Mouse (Mus musculus) gonadal fat pad, adult 2 months (tissue): ENCODE measurements at regions not wholly inside any gene's neighbourhood (a gene's known extent, or its start where the extent isn't known, plus 50 kb on each side); places are given as distances from the start of the nearest gene placed in this dataset.

Experiments
- DNase-seq: peaks from one replicate; pipeline ENCODE4 v3.0.0-alpha.2; 2012; ENCODE audit warnings: low read depth

DNA sequence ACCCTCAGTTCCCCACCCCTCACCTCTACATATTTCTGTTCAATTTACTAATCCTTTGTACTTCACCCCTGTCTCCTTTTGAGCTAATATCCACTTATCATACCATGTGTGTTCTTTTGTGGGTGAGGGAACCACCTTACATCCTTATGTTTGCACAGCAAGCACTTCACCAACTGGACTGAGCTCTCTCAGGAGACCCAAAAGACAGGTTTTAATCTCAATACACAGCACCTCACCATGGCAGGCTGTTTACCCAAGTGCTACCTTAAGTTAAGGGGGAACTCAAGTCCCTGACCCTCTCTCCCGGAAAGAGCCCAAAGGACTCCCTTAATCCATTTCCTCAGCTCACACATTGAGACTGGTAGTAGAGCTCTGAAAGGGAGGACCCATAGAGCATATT, 62.3 kb upstream of the Agr3 start:
- DNase-seq: no peak

DNA sequence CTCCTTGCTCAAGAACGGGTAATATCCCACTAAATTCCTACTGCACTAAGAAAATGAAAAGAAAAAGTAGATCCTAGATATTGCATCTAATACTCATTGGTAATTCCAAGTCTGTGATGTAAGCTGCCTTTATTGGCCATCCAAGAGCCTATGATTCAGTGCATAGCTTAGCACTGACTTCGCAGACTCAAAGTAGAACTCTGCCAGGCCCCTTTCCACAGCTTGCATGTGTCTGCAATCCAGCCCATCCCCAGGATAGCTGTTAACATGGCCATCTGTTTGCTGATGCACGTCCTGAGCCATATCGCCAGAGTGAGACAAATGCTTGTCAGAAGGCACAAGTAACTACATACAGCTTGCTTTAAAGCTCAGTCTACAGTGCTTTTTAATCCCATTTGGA, 72.3 kb upstream of the Agr3 start:
- no peak for DNase-seq

DNA sequence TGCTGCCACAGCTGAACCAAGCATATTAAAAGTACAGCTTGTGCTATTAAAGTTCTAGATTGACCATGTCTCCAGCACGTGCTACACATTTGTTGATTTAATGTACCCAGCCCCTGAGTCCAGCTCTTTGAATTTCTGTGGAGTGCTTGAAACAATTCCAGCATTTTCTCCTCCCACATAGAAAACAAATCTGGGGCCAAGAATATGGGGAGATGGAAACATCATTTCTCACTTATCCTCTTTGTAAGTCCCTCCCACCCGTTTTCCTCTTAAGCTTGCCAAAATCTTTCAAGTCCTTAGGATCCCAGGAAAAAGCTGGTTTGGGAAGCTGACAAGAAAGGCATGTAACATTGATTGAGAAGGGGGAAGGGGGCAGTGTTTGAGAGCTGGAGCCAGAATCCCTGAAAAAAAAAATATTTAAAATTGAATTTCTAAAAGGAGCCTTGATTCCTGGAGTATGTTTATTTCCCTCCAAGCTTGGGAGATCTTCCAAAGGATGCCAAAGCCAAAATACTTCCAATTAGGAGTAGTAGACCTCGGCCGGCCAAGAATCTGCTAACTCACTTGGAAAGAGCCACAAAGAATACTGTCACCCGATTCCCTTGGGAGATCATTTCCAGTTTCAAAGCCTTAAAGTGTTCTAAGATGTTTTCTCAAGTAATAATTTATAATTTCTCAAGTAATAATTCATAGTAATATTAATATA, 78.4 kb upstream of the Agr3 start:
- no peak for DNase-seq

- DNase-seq: no peak
These were observed 88.5 kb upstream of the Agr3 start for GRCm38 (mm10) chr12:35836946-35837345.

DNA sequence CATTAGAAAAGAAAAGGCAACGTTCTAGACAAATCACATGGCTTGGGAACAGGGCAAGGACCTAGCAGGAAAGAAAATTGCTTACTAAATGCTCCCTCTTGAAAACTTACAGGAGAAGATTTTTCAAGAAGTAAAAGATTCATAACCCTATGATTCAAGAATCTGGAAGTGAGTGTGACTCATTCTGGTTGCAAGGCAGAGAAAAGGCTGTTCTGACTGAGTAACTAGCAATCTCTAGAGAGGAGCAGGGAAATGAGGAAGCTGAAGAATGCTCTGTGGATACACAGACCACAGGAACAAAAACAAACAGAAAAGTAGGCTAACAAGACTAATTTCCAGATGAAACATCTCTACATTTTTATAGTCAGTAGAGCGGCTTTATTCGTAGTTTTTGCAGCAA, 92.1 kb upstream of the Agr3 start:
- no peak for DNase-seq

- DNase-seq: no peak
These were observed 93.4 kb upstream of the Agr3 start for GRCm38 (mm10) chr12:35831922-35832512.

- DNase-seq: no peak
These were observed 94.2 kb upstream of the Agr3 start for GRCm38 (mm10) chr12:35831268-35831667.

- no peak for DNase-seq
These were observed 97.6 kb upstream of the Agr3 start for GRCm38 (mm10) chr12:35827797-35828196.

- DNase-seq: no peak
These were observed 98.4 kb upstream of the Agr3 start for GRCm38 (mm10) chr12:35826990-35827389.

DNA sequence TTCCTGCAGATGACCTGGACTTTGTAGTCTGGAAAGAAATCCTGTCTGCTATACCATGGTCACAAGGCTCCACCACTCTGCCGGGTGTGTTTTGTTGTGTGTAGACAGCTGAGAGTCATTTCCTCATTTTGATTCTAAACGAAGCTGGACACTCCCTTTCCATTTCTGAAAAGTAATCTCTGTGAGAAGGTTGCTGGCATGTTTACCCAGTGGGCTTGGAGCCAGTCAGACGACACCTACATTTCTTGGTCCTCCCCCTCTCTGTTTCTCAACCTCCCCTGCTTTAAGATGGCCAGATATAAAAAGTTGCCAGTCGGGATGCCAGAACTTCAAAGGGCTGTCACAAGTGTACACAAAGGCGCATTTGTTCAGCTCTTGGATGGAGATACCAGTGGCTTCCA, 100.8 kb upstream of the Agr3 start:
- DNase-seq: peak; percentile 94

DNA sequence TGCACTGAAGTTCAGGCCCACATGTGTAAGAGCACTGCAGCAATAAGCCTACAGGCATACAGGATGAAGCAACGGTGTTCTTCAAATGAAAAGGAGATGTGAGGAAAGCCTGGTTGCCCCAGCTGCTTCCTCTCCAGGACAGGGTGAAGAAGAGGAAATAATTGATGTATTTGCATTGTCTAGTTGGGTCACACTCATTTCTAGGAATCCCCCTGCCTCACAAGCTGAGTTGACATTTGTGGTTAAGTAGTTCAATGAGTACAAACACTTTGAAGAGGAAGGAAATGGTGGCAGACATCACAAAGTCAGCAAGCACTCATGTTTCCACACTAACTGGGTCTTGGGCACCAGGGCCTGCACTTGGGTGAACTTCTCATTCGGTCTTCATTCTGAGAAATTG, 126.2 kb upstream of the Agr3 start:
- no peak for DNase-seq

- no peak for DNase-seq
These were observed 150.0 kb upstream of the Agr3 start for GRCm38 (mm10) chr12:35775396-35775795.

GRCm38 (mm10) chr12:35770387-35771024, 154.9 kb upstream of the Agr3 start:
- DNase-seq: no peak

DNA sequence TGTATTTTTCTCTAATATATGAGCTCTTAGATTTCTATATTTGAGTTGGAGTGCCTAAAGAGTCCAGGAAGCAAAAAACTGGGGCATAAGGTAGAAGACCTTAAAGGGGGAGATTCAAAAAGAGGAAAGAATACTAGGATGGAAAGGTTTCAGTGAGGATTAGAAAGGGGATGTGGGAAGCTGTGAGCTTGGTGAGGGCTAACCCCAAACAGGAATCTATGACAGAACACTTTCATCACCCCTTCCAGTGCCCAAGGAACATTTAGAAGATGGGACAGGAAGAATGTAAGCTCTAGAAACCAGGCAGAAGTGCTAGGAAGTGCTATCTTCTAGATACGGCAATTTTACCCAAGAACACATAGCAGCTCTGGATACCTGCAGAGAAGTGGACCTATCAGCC, 166.5 kb upstream of the Agr3 start:
- no peak for DNase-seq

GRCm38 (mm10) chr12:35755159-35755558, 170.3 kb upstream of the Agr3 start:
- no peak for DNase-seq

- DNase-seq: no peak
These were observed 177.4 kb upstream of the Agr3 start for GRCm38 (mm10) chr12:35747997-35748396.

GRCm38 (mm10) chr12:35746691-35747299, 178.6 kb upstream of the Agr3 start:
- no peak for DNase-seq

DNA sequence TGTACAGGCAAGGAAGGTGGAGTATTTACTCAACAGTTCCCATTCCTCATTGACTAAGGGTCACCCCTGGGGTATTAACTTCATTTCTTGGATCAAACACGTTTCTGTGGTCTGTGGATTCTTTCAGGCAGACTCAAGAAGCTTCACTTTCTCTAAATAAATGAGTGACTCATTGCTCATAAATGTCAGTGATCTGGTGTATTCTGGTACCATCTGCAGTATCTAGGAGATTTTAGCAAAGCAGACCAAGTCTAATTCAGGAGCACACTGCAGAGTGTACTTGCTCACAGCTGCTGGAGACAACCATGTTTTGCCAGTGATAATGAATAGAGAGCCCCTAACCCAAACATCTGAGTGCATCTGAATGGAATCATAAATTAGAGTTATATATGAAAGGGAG, 182.7 kb upstream of the Agr3 start:
- DNase-seq: no peak

- no peak for DNase-seq
These were observed 189.0 kb upstream of the Agr3 start for GRCm38 (mm10) chr12:35736427-35736826.

DNA sequence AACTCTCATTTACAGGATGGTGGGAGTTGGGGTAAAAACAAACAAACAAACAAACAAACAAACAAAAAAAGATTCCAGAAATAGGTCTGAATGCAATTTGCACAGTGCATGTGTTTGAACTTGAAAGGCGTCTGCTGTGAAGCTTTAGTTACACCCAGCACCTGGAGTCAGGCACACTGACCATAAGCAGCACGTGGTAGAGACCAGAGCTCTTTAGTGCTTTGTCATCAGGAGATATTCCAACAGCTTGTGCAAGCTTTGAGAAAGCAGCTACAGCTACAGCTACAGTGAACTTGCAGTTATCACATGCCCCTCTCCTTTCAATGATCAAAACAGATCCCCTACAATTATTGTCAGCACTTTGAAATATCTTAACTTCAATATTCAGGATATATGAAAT, 190.4 kb upstream of the Agr3 start:
- no peak for DNase-seq

DNA sequence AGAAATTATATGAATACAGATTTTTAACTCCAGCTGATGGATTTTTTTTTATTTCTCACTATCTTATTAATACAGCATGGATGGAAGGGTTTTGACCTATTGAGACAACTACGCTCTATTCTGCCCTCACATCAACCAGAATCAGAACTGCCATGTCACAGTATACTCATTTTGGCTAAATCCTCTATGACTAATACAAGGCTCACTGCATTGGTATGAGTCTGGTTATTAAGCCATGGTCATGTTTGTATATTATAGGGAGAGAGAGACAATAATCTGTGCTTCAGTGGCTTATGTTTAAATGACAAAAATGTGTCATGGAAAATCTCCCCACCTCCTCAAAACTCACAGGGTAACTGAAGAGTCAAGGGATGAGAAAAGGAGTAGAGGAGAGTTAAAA, 191.0 kb upstream of the Agr3 start:
- DNase-seq: no peak

- DNase-seq: no peak
These were observed 191.8 kb upstream of the Agr3 start for GRCm38 (mm10) chr12:35733580-35733979.

DNA sequence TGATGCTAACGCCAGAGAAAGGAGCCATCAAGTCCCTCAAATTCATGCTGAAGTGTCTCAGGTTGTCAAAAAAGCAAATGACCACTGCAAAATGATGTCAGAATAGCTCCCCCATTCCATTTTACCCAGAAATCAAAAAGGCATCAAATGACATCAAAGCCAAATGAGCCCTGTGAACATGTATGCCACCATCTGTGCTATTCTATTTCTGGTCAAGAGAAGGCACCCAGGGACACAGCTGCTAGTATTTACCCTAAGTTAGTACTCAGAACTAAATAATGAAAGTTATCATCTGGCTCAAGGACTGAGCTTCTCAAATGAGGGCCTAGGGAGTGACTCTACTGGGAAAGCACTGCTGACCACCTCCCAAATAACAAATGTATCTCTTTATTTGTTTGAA, 191.1 kb upstream of the Ahr start:
- no peak for DNase-seq
